Mouse (Mus musculus): ENCODE data around the gene Gzmn. TPM values are rescaled to one million over a fixed set of nuclear protein-coding genes. Genes with fewer than 3 reads are reported as not detected.

Gzmn gene
- total RNA-seq (2023): not detected

DNA sequence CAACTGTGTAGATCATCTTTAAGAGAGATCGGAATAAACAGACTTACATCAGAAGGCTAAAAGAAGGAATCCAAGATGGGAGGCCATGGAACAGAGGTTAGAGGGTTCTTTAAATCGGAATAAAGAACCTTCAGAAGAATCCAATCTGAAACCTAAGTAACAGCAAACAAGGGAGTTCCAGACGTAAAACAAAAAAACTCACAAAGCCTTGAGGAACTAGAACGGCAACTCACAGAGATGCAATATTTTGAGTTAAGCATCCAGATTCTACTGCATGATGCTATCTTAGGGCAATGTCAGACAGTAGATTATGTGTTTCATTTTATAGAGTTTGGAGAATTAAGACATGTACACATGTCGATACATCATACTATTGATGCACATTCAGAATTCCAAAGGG lies at the start of gene Gzmn:
Gzmn (minus strand) TSS at position 101 of the 400 bp plus-strand sequence.

DNA sequence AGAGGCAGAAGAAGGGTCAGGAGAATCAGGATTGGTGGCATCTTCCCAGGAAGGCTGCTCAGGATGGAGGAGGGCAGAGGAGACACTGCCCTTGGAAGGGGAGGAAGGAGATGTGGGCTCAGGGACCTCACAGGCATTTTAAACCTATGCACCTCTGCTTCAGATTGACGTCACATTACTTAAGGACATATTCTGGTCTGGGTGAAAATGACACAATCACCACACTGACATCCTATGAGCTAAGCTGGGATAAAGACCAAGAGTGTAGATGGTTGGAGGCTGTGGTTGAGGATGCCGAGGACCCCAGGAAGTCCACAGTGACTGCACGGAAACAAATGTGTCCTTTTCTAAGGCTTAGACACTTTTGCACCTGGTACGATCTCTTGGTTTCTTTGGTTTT lies 36.9 kb upstream of the Gzmn start, which contains the start of gene Gzmf:
Gzmf (minus strand) TSS at position 101 of the 400 bp plus-strand sequence.

GRCm38 (mm10) chr14:56159479-56159878 lies 14.9 kb downstream of the Gzmn start, which contains the start of gene Gzmg:
TSS of gene Gzmg (minus strand) at chr14:56159579.

DNA sequence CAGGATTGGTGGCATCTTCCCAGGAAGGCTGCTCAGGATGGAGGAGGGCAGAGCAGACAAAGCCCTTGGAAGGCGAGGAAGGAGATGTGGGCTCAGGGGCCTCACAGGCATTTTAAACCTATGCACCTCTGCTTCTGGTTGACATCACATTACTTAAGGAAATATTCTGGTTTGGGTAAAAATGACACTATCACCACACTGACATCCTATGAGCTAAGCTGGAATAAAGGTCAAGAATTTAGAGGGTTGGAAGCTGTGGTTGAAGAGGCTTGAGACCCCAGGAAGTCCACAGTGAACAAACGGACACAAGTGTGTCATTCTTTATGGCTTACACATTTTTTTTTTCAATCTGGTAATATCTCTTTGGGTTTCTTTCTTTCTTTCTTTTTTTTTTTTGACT lies 41.9 kb downstream of the Gzmn start, which contains the start of gene Gzmd:
Gzmd (minus strand) TSS at position 101 of the 400 bp plus-strand sequence.

GRCm38 (mm10) chr14:56120525-56120924 lies 53.9 kb downstream of the Gzmn start, which contains the start of gene Gzme:
TSS of gene Gzme (minus strand) at chr14:56120625.

Other genes starting within 250 kb of the Gzmn start
- gene Cma1, start 229.9 kb downstream of the Gzmn start, total RNA-seq (2023): not detected
- not detected for gene Cma2, start 223.6 kb downstream of the Gzmn start, total RNA-seq (2023)
- not detected for gene Mcpt1, start 156.6 kb downstream of the Gzmn start, total RNA-seq (2023)
- gene Mcpt9, start 144.1 kb downstream of the Gzmn start, total RNA-seq (2023): not detected
- not detected for gene Mcpt2, start 132.6 kb downstream of the Gzmn start, total RNA-seq (2023)
- gene Mcpt4, start 112.3 kb downstream of the Gzmn start, total RNA-seq (2023): not detected
- gene Mcpt8, start 89.3 kb downstream of the Gzmn start, total RNA-seq (2023): not detected
- not detected for gene Ctsg, start 72.0 kb downstream of the Gzmn start, total RNA-seq (2023)
- gene Gzme, start 54.0 kb downstream of the Gzmn start, total RNA-seq (2023): not detected
- gene Gzmd, start 42.0 kb downstream of the Gzmn start, total RNA-seq (2023): not detected
- not detected for gene Gzmg, start 15.0 kb downstream of the Gzmn start, total RNA-seq (2023)
- not detected for gene Gzmf, start 36.8 kb upstream of the Gzmn start, total RNA-seq (2023)
- 0.61 TPM for gene Gzmc, start 60.1 kb upstream of the Gzmn start, total RNA-seq (2023)
- gene Gzmb, start 87.7 kb upstream of the Gzmn start, total RNA-seq (2023): 2.5 TPM
- not detected for gene Atp12a, start 190.5 kb upstream of the Gzmn start, total RNA-seq (2023)
- not detected for gene Rnf17, start 228.0 kb upstream of the Gzmn start, total RNA-seq (2023)

Data from CD8-positive naive resting alpha-beta T cell, adult 57 days (primary cell).